Comparison of ENCODE assay signal across 8 mouse cellular contexts in genomic region chr7:127243361-127243867, GRCm38 (mm10). TPM values are rescaled to one million over a fixed set of nuclear protein-coding genes. Genes with fewer than 3 reads are reported as not detected.
DNase-seq lines count a peak whose midpoint lies in the region; ATAC-seq lines count a peak whose summit lies in the region.

No protein-coding gene starts in this region.

- DNase-seq in heart, adult 8-10 months (ENCODE audit: low spot score) = no peak
- peak; percentile 55 for DNase-seq in NIH3T3 (ENCODE audit: low read depth)
- DNase-seq in hindbrain, embryonic 14.5 days (ENCODE audit: low spot score) = no peak
- DNase-seq in midbrain, embryonic 14.5 days = no peak
- DNase-seq in right cerebral cortex, postnatal 36 days (ENCODE audit: low spot score in 2 of 2) = no peak
- no peak for DNase-seq in left cerebral cortex, adult 18-20 months (ENCODE audit: low spot score in 2 of 2)
- no peak for DNase-seq in ovary, postnatal 36 days (ENCODE audit: low spot score)

- H3K36me3 ChIP-seq in heart, embryonic 16.5 days (ENCODE audit: control insufficient read depth, insufficient read depth) = peaks cover 8% of the 10 kb centered on the region
- peaks cover 23% of the 10 kb centered on the region for H3K36me3 ChIP-seq in hindbrain, embryonic 14.5 days (replicated peaks; ENCODE audit: control insufficient read depth, insufficient read depth)
- H3K36me3 ChIP-seq in midbrain, embryonic 14.5 days (ENCODE audit: control insufficient read depth, insufficient read depth, low read length) = peaks cover 22% of the 10 kb centered on the region

- H3K27ac ChIP-seq in heart, embryonic 16.5 days (ENCODE audit: low read length) = peak overlapping the region; percentile 93
- peak overlapping the region; percentile 80 for H3K27ac ChIP-seq in hindbrain, embryonic 14.5 days
- peak overlapping the region; percentile 82 for H3K27ac ChIP-seq in midbrain, embryonic 14.5 days (replicated peaks; ENCODE audit: low read depth, low read length)

- H3K4me2 ChIP-seq in heart, embryonic 16.5 days (ENCODE audit: low read depth, low read length) = peak overlapping the region; percentile 92
- peak overlapping the region; percentile 81 for H3K4me2 ChIP-seq in hindbrain, embryonic 14.5 days (replicated peaks)
- peak overlapping the region; percentile 86 for H3K4me2 ChIP-seq in midbrain, embryonic 14.5 days (ENCODE audit: low read length)

- 22% methylated on average over 2 of the region's 2 CpGs for WGBS in heart, embryonic 16.5 days
- WGBS in hindbrain, embryonic 14.5 days = 49% methylated on average over 2 of the region's 2 CpGs
- 41% methylated on average over 2 of the region's 2 CpGs for WGBS in midbrain, embryonic 14.5 days

- H3K9me3 ChIP-seq in heart, embryonic 16.5 days (replicated peaks; ENCODE audit: control insufficient read depth, low read length) = no peaks in the 10 kb centered on the region
- H3K9me3 ChIP-seq in hindbrain, embryonic 14.5 days (ENCODE audit: control insufficient read depth, low read length) = no peaks in the 10 kb centered on the region
- H3K9me3 ChIP-seq in midbrain, embryonic 14.5 days (ENCODE audit: control insufficient read depth, low read length) = no peaks in the 10 kb centered on the region

- ATAC-seq in heart, embryonic 16.5 days (replicated peaks; ENCODE audit: extremely low read depth, insufficient read depth, low FRiP score) = no peak
- no peak for ATAC-seq in hindbrain, embryonic 14.5 days (ENCODE audit: low FRiP score)
- ATAC-seq in midbrain, embryonic 14.5 days (ENCODE audit: low FRiP score, low TSS enrichment) = no peak

- peak overlapping the region; percentile 95 for H3K4me3 ChIP-seq in heart, embryonic 16.5 days (ENCODE audit: low read length)
- peak overlapping the region; percentile 87 for H3K4me3 ChIP-seq in hindbrain, embryonic 14.5 days (replicated peaks; ENCODE audit: low read length)
- peak overlapping the region; percentile 84 for H3K4me3 ChIP-seq in midbrain, embryonic 14.5 days (replicated peaks; ENCODE audit: low read depth, low read length)

- H3K27me3 ChIP-seq in heart, embryonic 16.5 days (ENCODE audit: control insufficient read depth, insufficient read depth, low read length) = no peaks in the 10 kb centered on the region
- no peaks in the 10 kb centered on the region for H3K27me3 ChIP-seq in hindbrain, embryonic 14.5 days (ENCODE audit: control insufficient read depth, insufficient read depth, low read length)
- H3K27me3 ChIP-seq in midbrain, embryonic 14.5 days (ENCODE audit: control insufficient read depth, insufficient read depth, low read length) = no peaks in the 10 kb centered on the region

- H3K4me1 ChIP-seq in heart, embryonic 16.5 days (ENCODE audit: control insufficient read depth, insufficient read depth, low read length) = peaks cover 21% of the 10 kb centered on the region
- H3K4me1 ChIP-seq in hindbrain, embryonic 14.5 days (replicated peaks; ENCODE audit: control insufficient read depth, insufficient read depth, low read length) = peaks cover 17% of the 10 kb centered on the region
- peaks cover 21% of the 10 kb centered on the region for H3K4me1 ChIP-seq in midbrain, embryonic 14.5 days (ENCODE audit: control insufficient read depth, insufficient read depth, low read length)

- peak overlapping the region; percentile 97 for H3K9ac ChIP-seq in heart, embryonic 16.5 days (ENCODE audit: low read length)
- peak overlapping the region; percentile 96 for H3K9ac ChIP-seq in hindbrain, embryonic 14.5 days
- peak overlapping the region; percentile 96; the same call in 1 of the 2 replicates for H3K9ac ChIP-seq in midbrain, embryonic 14.5 days (replicated peaks; ENCODE audit: low read length)

RNA-seq across cellular contexts. Expression of gene Zfp771, which starts 0.7 kb away (rescaled TPM):
- 38.0 and 39.6 TPM in 2 replicates for polyA plus RNA-seq in heart, embryonic 16.5 days (2015; fragmentation: Nextera tagmentation; extraction: Ambion mirVana)
- 10 to 100 TPM; 15.3 to 21.7 (median 17.1) TPM for total RNA-seq in heart, adult 8-10 months (2022)
- 63.4 and 63.5 TPM in 2 replicates for polyA plus RNA-seq in hindbrain, embryonic 14.5 days (2014; fragmentation: Nextera tagmentation; extraction: Ambion mirVana)
- polyA plus RNA-seq in midbrain, embryonic 14.5 days (2014; fragmentation: Nextera tagmentation; extraction: Ambion mirVana) = 55.2 and 71.2 TPM in 2 replicates
- total RNA-seq in left cerebral cortex, adult 18-20 months (2021) = 10 to 100 TPM; 55.2 to 57.9 TPM

RNA-seq across cellular contexts. Expression of gene Sept1, which starts 10.5 kb away (rescaled TPM):
- 35.1 and 57.5 TPM in 2 replicates for polyA plus RNA-seq in heart, embryonic 16.5 days (2015; fragmentation: Nextera tagmentation; extraction: Ambion mirVana)
- 1 to 10 TPM; 2.1 to 3.9 (median 2.6) TPM for total RNA-seq in heart, adult 8-10 months (2022)
- 8.3 and 9.2 TPM in 2 replicates for polyA plus RNA-seq in hindbrain, embryonic 14.5 days (2014; fragmentation: Nextera tagmentation; extraction: Ambion mirVana)
- 11.6 and 13.6 TPM in 2 replicates for polyA plus RNA-seq in midbrain, embryonic 14.5 days (2014; fragmentation: Nextera tagmentation; extraction: Ambion mirVana)
- total RNA-seq in left cerebral cortex, adult 18-20 months (2021) = 1 to 10 TPM; 4.4 to 4.5 TPM

RNA-seq across cellular contexts. Expression of gene Zfp553, which starts 10.6 kb away (rescaled TPM):
- polyA plus RNA-seq in heart, embryonic 16.5 days (2015; fragmentation: Nextera tagmentation; extraction: Ambion mirVana) = 21.0 and 21.9 TPM in 2 replicates
- total RNA-seq in heart, adult 8-10 months (2022) = 1 to 10 TPM; 5.2 to 6.4 (median 5.8) TPM
- polyA plus RNA-seq in hindbrain, embryonic 14.5 days (2014; fragmentation: Nextera tagmentation; extraction: Ambion mirVana) = 25.0 TPM in 2 replicates
- 31.9 and 39.7 TPM in 2 replicates for polyA plus RNA-seq in midbrain, embryonic 14.5 days (2014; fragmentation: Nextera tagmentation; extraction: Ambion mirVana)
- total RNA-seq in left cerebral cortex, adult 18-20 months (2021) = 10 to 100 TPM; 21.3 to 22.1 TPM

RNA-seq across cellular contexts. Expression of gene Dctpp1, which starts 17.1 kb away (rescaled TPM):
- 129 and 142 TPM in 2 replicates for polyA plus RNA-seq in heart, embryonic 16.5 days (2015; fragmentation: Nextera tagmentation; extraction: Ambion mirVana)
- total RNA-seq in heart, adult 8-10 months (2022) = 10 to 100 TPM; 40.5 to 45.6 (median 40.9) TPM
- 119 and 126 TPM in 2 replicates for polyA plus RNA-seq in hindbrain, embryonic 14.5 days (2014; fragmentation: Nextera tagmentation; extraction: Ambion mirVana)
- 125 and 134 TPM in 2 replicates for polyA plus RNA-seq in midbrain, embryonic 14.5 days (2014; fragmentation: Nextera tagmentation; extraction: Ambion mirVana)
- 10 to 100 TPM; 20.8 to 23.2 TPM for total RNA-seq in left cerebral cortex, adult 18-20 months (2021)

RNA-seq across cellular contexts. Expression of gene Sephs2, which starts 30.4 kb away (rescaled TPM):
- polyA plus RNA-seq in heart, embryonic 16.5 days (2015; fragmentation: Nextera tagmentation; extraction: Ambion mirVana) = 48.7 and 52.8 TPM in 2 replicates
- 10 to 100 TPM; 24.2 to 31.6 (median 31.0) TPM for total RNA-seq in heart, adult 8-10 months (2022)
- polyA plus RNA-seq in hindbrain, embryonic 14.5 days (2014; fragmentation: Nextera tagmentation; extraction: Ambion mirVana) = 76.3 and 80.6 TPM in 2 replicates
- polyA plus RNA-seq in midbrain, embryonic 14.5 days (2014; fragmentation: Nextera tagmentation; extraction: Ambion mirVana) = 77.6 and 78.4 TPM in 2 replicates
- total RNA-seq in left cerebral cortex, adult 18-20 months (2021) = 10 to 100 TPM; 33.4 to 35.8 TPM
